9 mouse cellular contexts compared by ENCODE assay signal in the genomic region with DNA sequence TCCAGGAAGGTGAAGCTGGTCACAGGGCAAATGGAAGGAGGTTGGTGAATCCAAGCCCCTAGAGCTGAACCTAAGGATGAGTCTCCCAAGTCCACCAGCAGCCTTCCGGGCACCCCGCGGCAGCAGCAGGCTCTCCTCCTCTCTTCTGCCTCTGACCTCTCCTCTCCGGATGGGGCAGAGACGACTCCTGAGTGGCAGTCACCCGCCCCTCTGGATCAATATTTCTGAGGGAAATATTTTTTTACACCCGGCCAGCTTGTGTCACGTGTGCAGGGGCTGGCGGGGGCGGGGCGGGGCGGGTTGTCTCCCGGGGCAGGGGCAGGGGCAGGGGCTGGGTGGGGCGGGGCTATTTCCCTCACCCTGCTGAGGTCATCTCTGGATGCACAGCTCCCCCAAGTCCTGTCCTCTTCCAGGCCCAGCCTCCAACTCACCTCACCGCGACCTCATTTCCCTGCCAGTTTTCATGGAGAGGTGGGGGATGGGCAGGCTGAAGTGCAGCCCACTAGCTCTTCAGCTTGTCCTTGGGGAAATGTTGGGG. TPM values are rescaled to one million over a fixed set of nuclear protein-coding genes. Genes with fewer than 3 reads are reported as not detected.
DNase-seq lines count a peak whose midpoint lies in the region; ATAC-seq lines count a peak whose summit lies in the region.
"Had no signal": no experiment of that assay in that cellular context is flagged by ENCODE, and none has a peak within 500 bp of the region (broad histone marks: within the 10 kb centered on the region; RNA-seq: fewer than 3 reads in every experiment).

No protein-coding gene starts in this region.

- no peak overlapping the region; the same call in 1 of the 2 replicates for H3K9ac ChIP-seq in hindbrain, embryonic 16.5 days (ENCODE audit: low read depth, low read length)
- no peak overlapping the region for H3K9ac ChIP-seq in liver, embryonic 12.5 days

- DNase-seq in adrenal gland, adult (ENCODE audit: inconsistent age in 2 of 2, low spot score in 1 of 2): peak; percentile 21 to 43
- DNase-seq in adrenal gland, adult 18-20 months (ENCODE audit: low spot score in 2 of 2): no peak
- peak; percentile 23 to 36 for DNase-seq in gastrocnemius, adult 8-10 months (ENCODE audit: low spot score in 2 of 2)
- DNase-seq in retina, postnatal 1 day: peak; percentile 88
- no peak for DNase-seq in right cerebral cortex, postnatal 36 days (ENCODE audit: low spot score in 2 of 2)
- no peak for DNase-seq in urinary bladder, adult 2 months (ENCODE audit: low spot score)

- H3K4me2 ChIP-seq in hindbrain, embryonic 16.5 days (ENCODE audit: low read length): peak overlapping the region; percentile 42
- H3K4me2 ChIP-seq in liver, embryonic 12.5 days: peak overlapping the region; percentile 40

- peak; percentile 40 for ATAC-seq in hindbrain, embryonic 16.5 days
- peak; percentile 72 for ATAC-seq in liver, embryonic 12.5 days

- no peak overlapping the region for H3K27ac ChIP-seq in hindbrain, embryonic 16.5 days (ENCODE audit: low read depth, low read length)
- H3K27ac ChIP-seq in liver, embryonic 12.5 days: no peak overlapping the region

- no peaks in the 10 kb centered on the region for H3K36me3 ChIP-seq in hindbrain, embryonic 16.5 days (ENCODE audit: control insufficient read depth, insufficient read depth, low read length)
- no peaks in the 10 kb centered on the region for H3K36me3 ChIP-seq in liver, embryonic 12.5 days

- no peaks in the 10 kb centered on the region for H3K27me3 ChIP-seq in hindbrain, embryonic 16.5 days (replicated peaks; ENCODE audit: control insufficient read depth, insufficient read depth, low read length)
- no peaks in the 10 kb centered on the region for H3K27me3 ChIP-seq in liver, embryonic 12.5 days (replicated peaks)

- 6% methylated on average over 11 of the region's 16 CpGs for WGBS in hindbrain, embryonic 16.5 days
- WGBS in liver, embryonic 12.5 days (ENCODE audit: insufficient replicate concordance): 9% methylated on average over 16 of the region's 16 CpGs

- H3K4me1 ChIP-seq in hindbrain, embryonic 16.5 days (ENCODE audit: control insufficient read depth, insufficient read depth, low read depth, low read length): peaks cover 6% of the 10 kb centered on the region; the same call in 1 of the 2 replicates
- H3K4me1 ChIP-seq in liver, embryonic 12.5 days: peaks cover 9% of the 10 kb centered on the region; the same call in 1 of the 2 replicates

- peak overlapping the region; percentile 8; the same call in 1 of the 2 replicates for H3K4me3 ChIP-seq in hindbrain, embryonic 16.5 days (ENCODE audit: low read length)
- no peak overlapping the region for H3K4me3 ChIP-seq in liver, embryonic 12.5 days

- H3K9me3 ChIP-seq in hindbrain, embryonic 16.5 days (ENCODE audit: control insufficient read depth, low read length): no peaks in the 10 kb centered on the region
- no peaks in the 10 kb centered on the region for H3K9me3 ChIP-seq in liver, embryonic 12.5 days (replicated peaks)

RNA-seq across cellular contexts. Expression of a gene that starts 28.1 kb away (rescaled TPM):
- under 1 TPM; 0.50 to 0.74 TPM for total RNA-seq in adrenal gland, adult 18-20 months (2021)
- under 1 TPM in 3 of 4 experiments, not detected in 1; 0.09 to 0.19 (median 0.15) TPM for total RNA-seq in gastrocnemius, adult 8-10 months (2022)
- 13.2 and 14.0 TPM in 2 replicates for polyA plus RNA-seq in hindbrain, embryonic 16.5 days (2015; fragmentation: Nextera tagmentation; extraction: Ambion mirVana)
- polyA plus RNA-seq in liver, embryonic 12.5 days (2016; fragmentation: Nextera tagmentation; extraction: Ambion mirVana): 0.07 TPM in 2 replicates
- 0.08 and 0.12 TPM in 2 replicates for polyA plus RNA-seq in urinary bladder, adult 2 months (2012; rRNA removed)
- total RNA-seq: common myeloid progenitor, adult 5-6 weeks had no signal

Comparison
In these comparisons a context has a peak if more than half of its experiments do, and no peak if none do; other contexts are left out.
1. DNase-seq: peak in adrenal gland, adult (2 of 2), gastrocnemius, adult 8-10 months (2 of 2) and retina, postnatal 1 day (single experiment); none in adrenal gland, adult 18-20 months (0 of 2), right cerebral cortex, postnatal 36 days (0 of 2) and urinary bladder, adult 2 months (single experiment).
2. RNA of a gene that starts 28.1 kb away (polyA plus RNA-seq): 13.2 to 14.0 TPM in hindbrain, embryonic 16.5 days; 0.08 to 0.12 TPM in urinary bladder, adult 2 months and 0.07 TPM in liver, embryonic 12.5 days; every median in the first group is over 10 times any median in the second.